Mouse (Mus musculus): ENCODE results near the gene Inca1.

Inca1 gene

GRCm38 (mm10) chr11:70701984-70702733, 2.2 kb upstream of the Inca1 start:
- DNase-seq (ENCODE audit: low spot score in 2 of 2): no peak

GRCm38 (mm10) chr11:70701221-70701955, 1.4 kb upstream of the Inca1 start:
- DNase-seq (ENCODE audit: low spot score in 2 of 2): no peak

GRCm38 (mm10) chr11:70700613-70701012, 658 bp upstream of the Inca1 start:
- DNase-seq (ENCODE audit: low spot score in 2 of 2): peak in 1 of 2 experiments; percentile 51

- DNase-seq (ENCODE audit: low spot score in 2 of 2): no peak
These were observed 904 bp downstream of the Inca1 start for GRCm38 (mm10) chr11:70699051-70699450.

GRCm38 (mm10) chr11:70697376-70697775, 2.6 kb downstream of the Inca1 start:
- no peak for DNase-seq (ENCODE audit: low spot score in 2 of 2)

GRCm38 (mm10) chr11:70693504-70693903, 6.5 kb downstream of the Inca1 start:
- no peak for DNase-seq (ENCODE audit: low spot score in 2 of 2)

GRCm38 (mm10) chr11:70689578-70689977, 10.4 kb downstream of the Inca1 start:
- no peak for DNase-seq (ENCODE audit: low spot score in 2 of 2)

- no peak for DNase-seq (ENCODE audit: low spot score in 2 of 2)
These were observed 11.6 kb downstream of the Inca1 start for GRCm38 (mm10) chr11:70688372-70688771.

- peak; percentile 64 to 88 for DNase-seq (ENCODE audit: low spot score in 2 of 2)
These were observed 12.3 kb downstream of the Inca1 start, which contains the start of gene Camta2 for GRCm38 (mm10) chr11:70687601-70688199. TSS of gene Camta2 (minus strand) at chr11:70688105.

GRCm38 (mm10) chr11:70686901-70687566, 12.9 kb downstream of the Inca1 start:
- peak in 1 of 2 experiments; percentile 45 for DNase-seq (ENCODE audit: low spot score in 2 of 2)

- DNase-seq (ENCODE audit: low spot score in 2 of 2): no peak
These were observed 16.3 kb downstream of the Inca1 start for GRCm38 (mm10) chr11:70683640-70684039.

GRCm38 (mm10) chr11:70681897-70682581, 17.9 kb downstream of the Inca1 start:
- DNase-seq (ENCODE audit: low spot score in 2 of 2): peak in 1 of 2 experiments; percentile 58

- DNase-seq (ENCODE audit: low spot score in 2 of 2): no peak
These were observed 18.8 kb downstream of the Inca1 start for GRCm38 (mm10) chr11:70681170-70681569.

- DNase-seq (ENCODE audit: low spot score in 2 of 2): no peak
These were observed 20.1 kb downstream of the Inca1 start for GRCm38 (mm10) chr11:70679894-70680293.

- DNase-seq (ENCODE audit: low spot score in 2 of 2): no peak
These were observed 20.6 kb downstream of the Inca1 start for GRCm38 (mm10) chr11:70679361-70679760.

- DNase-seq (ENCODE audit: low spot score in 2 of 2): no peak
These were observed 21.4 kb downstream of the Inca1 start for GRCm38 (mm10) chr11:70678576-70678975.

- no peak for DNase-seq (ENCODE audit: low spot score in 2 of 2)
These were observed 21.9 kb downstream of the Inca1 start for GRCm38 (mm10) chr11:70678092-70678491.

GRCm38 (mm10) chr11:70674501-70674900, 25.5 kb downstream of the Inca1 start:
- DNase-seq (ENCODE audit: low spot score in 2 of 2): no peak

GRCm38 (mm10) chr11:70674014-70674413, 25.9 kb downstream of the Inca1 start:
- DNase-seq (ENCODE audit: low spot score in 2 of 2): no peak

- no peak for DNase-seq (ENCODE audit: low spot score in 2 of 2)
These were observed 28.5 kb downstream of the Inca1 start for GRCm38 (mm10) chr11:70671333-70672047.

- no peak for DNase-seq (ENCODE audit: low spot score in 2 of 2)
These were observed 29.5 kb downstream of the Inca1 start for GRCm38 (mm10) chr11:70670483-70670882.
